Comparison of ENCODE assay signal across 20 mouse cellular contexts in genomic region chr10:42093176-42093759, GRCm38 (mm10).
A peak's percentile ranks its signal among the peaks of the same experiment; 100 is the strongest.
DNase-seq lines count a peak whose midpoint lies in the region; ATAC-seq and TF ChIP-seq lines count a peak whose summit lies in the region.
"Had no signal": no experiment of that assay in that cellular context is flagged by ENCODE, and none has a peak within 500 bp of the region (broad histone marks: within the 10 kb centered on the region; RNA-seq: fewer than 3 reads in every experiment).

No protein-coding gene starts in this region.

- no peak overlapping the region for H3K9ac ChIP-seq in liver, adult 2 months (ENCODE audit: low read depth, low read length)
- no peak overlapping the region for H3K9ac ChIP-seq in liver, embryonic 12.5 days
- H3K9ac ChIP-seq: forebrain, embryonic 12.5 days; hindbrain, embryonic 14.5 days; liver, embryonic 15.5 days; lung, embryonic 14.5 days; midbrain, embryonic 13.5 days; neural tube, embryonic 15.5 days had no signal

- no peak for TF ChIP-seq CTCF in liver, adult 2 months (IDR thresholded peaks at IDR 0.05; ENCODE audit: low read depth, low read length)

- H3K27me3 ChIP-seq in liver, adult 2 months (ENCODE audit: control insufficient read depth, insufficient read depth, low read length): no peaks in the 10 kb centered on the region
- H3K27me3 ChIP-seq in liver, embryonic 12.5 days (replicated peaks): no peaks in the 10 kb centered on the region
- H3K27me3 ChIP-seq: liver, embryonic 15.5 days; neural tube, embryonic 15.5 days had no signal

- no peak for TF ChIP-seq POLR2A in liver, adult 2 months (IDR thresholded peaks at IDR 0.05; ENCODE audit: extremely low read depth, insufficient read depth, low read length)

- no peaks in the 10 kb centered on the region for H3K79me2 ChIP-seq in liver, adult 2 months (ENCODE audit: control insufficient read depth, insufficient read depth, low read length)

- 72% methylated on average over 8 of the region's 8 CpGs for WGBS in liver, adult 2 months
- WGBS in liver, embryonic 12.5 days (ENCODE audit: insufficient replicate concordance): 70% methylated on average over 8 of the region's 8 CpGs

- H3K9me3 ChIP-seq in liver, embryonic 12.5 days (replicated peaks): no peaks in the 10 kb centered on the region
- H3K9me3 ChIP-seq: forebrain, embryonic 12.5 days; liver, embryonic 15.5 days; midbrain, embryonic 13.5 days; neural tube, embryonic 15.5 days had no signal

- H3K4me3 ChIP-seq in liver, adult 2 months (ENCODE audit: insufficient read depth, low read depth, low read length): no peak overlapping the region
- no peak overlapping the region for H3K4me3 ChIP-seq in liver, embryonic 12.5 days
- H3K4me3 ChIP-seq: forebrain, embryonic 12.5 days; layer of hippocampus, adult 2 months; left cerebral cortex, adult 2 months; liver, embryonic 15.5 days; midbrain, embryonic 13.5 days; neural tube, embryonic 15.5 days had no signal

- H3K4me1 ChIP-seq in liver, adult 2 months (ENCODE audit: control insufficient read depth, insufficient read depth, low read length): peaks cover 5% of the 10 kb centered on the region
- peaks cover 56% of the 10 kb centered on the region for H3K4me1 ChIP-seq in liver, embryonic 12.5 days

- no peak overlapping the region for H3K4me2 ChIP-seq in liver, embryonic 12.5 days
- H3K4me2 ChIP-seq: forebrain, embryonic 12.5 days; hindbrain, embryonic 14.5 days; liver, embryonic 15.5 days; lung, embryonic 14.5 days; midbrain, embryonic 13.5 days; neural tube, embryonic 15.5 days had no signal

- DNase-seq in kidney, adult 18-20 months: peak; percentile 45
- DNase-seq in kidney, postnatal 14 days: no peak
- no peak for DNase-seq in liver, adult 2 months (ENCODE audit: extremely low read depth, low read depth, low spot score)
- DNase-seq: B cell, adult 2 months; right cerebral cortex, postnatal 14 days; thymus, adult 18-20 months; thymus, postnatal 25 days had no signal

- H3K36me3 ChIP-seq in liver, adult 2 months (ENCODE audit: control insufficient read depth, insufficient read depth, low read length): no peaks in the 10 kb centered on the region
- no peaks in the 10 kb centered on the region for H3K36me3 ChIP-seq in liver, embryonic 12.5 days
- H3K36me3 ChIP-seq: forebrain, embryonic 12.5 days; liver, embryonic 15.5 days; midbrain, embryonic 13.5 days; neural tube, embryonic 15.5 days had no signal

- ATAC-seq in liver, embryonic 12.5 days: no peak
- ATAC-seq in granulocyte monocyte progenitor cell, adult 5-6 weeks (replicated peaks; ENCODE audit: poor library complexity, severe bottlenecking): peak; percentile 52
- peak; percentile 55 for ATAC-seq in megakaryocyte, adult 5-6 weeks (ENCODE audit: poor library complexity, severe bottlenecking)
- no peak for ATAC-seq in erythroblast, adult 5-6 weeks (replicated peaks; ENCODE audit: low FRiP score, poor library complexity, severe bottlenecking)
- ATAC-seq: intestine, postnatal 0 days; midbrain, embryonic 13.5 days had no signal

- H3K27ac ChIP-seq in liver, adult 2 months (replicated peaks; ENCODE audit: insufficient read depth, low read depth, low read length): peak overlapping the region; percentile 45; the same call in 1 of the 2 replicates
- H3K27ac ChIP-seq in liver, embryonic 12.5 days: no peak overlapping the region
- H3K27ac ChIP-seq: forebrain, embryonic 12.5 days; hindbrain, embryonic 14.5 days; layer of hippocampus, adult 2 months; left cerebral cortex, adult 2 months; liver, embryonic 15.5 days; midbrain, embryonic 13.5 days; neural tube, embryonic 15.5 days had no signal

Comparison
In these comparisons a context has a peak if more than half of its experiments do, and no peak if none do; other contexts are left out.
1. ATAC-seq: peak in granulocyte monocyte progenitor cell, adult 5-6 weeks (single experiment) and megakaryocyte, adult 5-6 weeks (single experiment); none in liver, embryonic 12.5 days (single experiment) and erythroblast, adult 5-6 weeks (single experiment).